Mouse (Mus musculus): ENCODE results near the gene Gprc5d. TPM values are rescaled to one million over a fixed set of nuclear protein-coding genes. Genes with fewer than 3 reads are reported as not detected.

The Gprc5d gene
- polyA plus RNA-seq, 1 experiment from 2014 or later: not detected

DNA sequence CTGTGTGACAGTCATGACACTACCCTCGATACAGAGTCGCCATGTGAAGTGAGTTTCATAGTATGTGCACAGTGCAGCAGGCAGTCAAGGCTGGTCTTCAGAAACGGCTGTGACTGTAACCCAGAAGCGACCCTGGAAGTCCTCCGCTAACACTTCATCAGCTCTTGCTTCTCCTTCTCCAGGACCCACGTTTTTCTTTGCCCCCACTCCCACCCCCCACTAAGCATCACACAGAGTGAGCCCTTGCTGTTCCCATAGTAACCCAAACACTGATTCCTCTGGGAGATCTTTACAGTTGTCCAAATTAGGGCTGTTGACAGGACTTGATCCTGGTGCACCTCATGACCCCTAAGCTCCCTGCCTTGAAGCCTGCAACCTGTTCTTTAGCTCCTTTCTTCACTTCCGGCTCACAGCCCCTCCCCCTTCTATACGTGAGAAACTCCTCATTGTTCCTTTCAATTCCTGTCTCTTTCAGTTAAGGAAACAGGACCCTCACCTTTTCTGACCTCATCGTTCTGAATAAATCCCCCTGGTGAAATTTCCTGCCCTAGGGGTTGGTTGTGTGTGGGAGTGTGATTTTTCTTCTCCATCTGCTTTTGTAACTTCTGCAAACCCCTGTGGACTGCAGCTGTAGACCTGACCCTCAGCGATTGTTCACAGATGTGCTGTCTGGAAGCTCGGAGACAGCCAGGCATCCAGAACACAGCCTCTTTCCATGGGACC, 18.5 kb upstream of the Gprc5d start:
- Histone ChIP-seq H3K4me1 (replicated peaks) (peaks cover 16% of the 10 kb centered on the region), H3K27me3 (replicated peaks) (no peaks in the 10 kb centered on the region), H3K9ac (no peak overlapping the region), H3K36me3 (no peaks in the 10 kb centered on the region), H3K27ac (ENCODE audit: poor library complexity, severe bottlenecking) (no peak overlapping the region), H3K9me3 (replicated peaks) (no peaks in the 10 kb centered on the region), H3K4me2 (peak overlapping the region; percentile 14; the same call in 1 of the 2 replicates), H3K4me3 (no peak overlapping the region)
- ATAC-seq (ENCODE audit: insufficient number of reproducible peaks, low FRiP score): peak; percentile 37; the same call in 1 of the 2 replicates
- WGBS: 25% methylated on average over 11 of the region's 11 CpGs

- no peak overlapping the region for H3K9ac ChIP-seq
- H3K27ac ChIP-seq (ENCODE audit: poor library complexity, severe bottlenecking): no peak overlapping the region
- 71% methylated on average over 4 of the region's 4 CpGs for WGBS
- ATAC-seq (ENCODE audit: insufficient number of reproducible peaks, low FRiP score): no peak
- no peaks in the 10 kb centered on the region for H3K27me3 ChIP-seq (replicated peaks)
- peaks cover 13% of the 10 kb centered on the region for H3K4me1 ChIP-seq (replicated peaks)
- H3K4me2 ChIP-seq: no peak overlapping the region
- no peaks in the 10 kb centered on the region for H3K9me3 ChIP-seq (replicated peaks)
- no peak overlapping the region for H3K4me3 ChIP-seq
- no peaks in the 10 kb centered on the region for H3K36me3 ChIP-seq
Observed at GRCm38 (mm10) chr6:135135735-135136134, 17.7 kb upstream of the Gprc5d start.

- Histone ChIP-seq H3K4me2 (no peak overlapping the region), H3K4me3 (no peak overlapping the region), H3K36me3 (no peaks in the 10 kb centered on the region), H3K9ac (no peak overlapping the region), H3K4me1 (replicated peaks) (peaks cover 13% of the 10 kb centered on the region), H3K27ac (ENCODE audit: poor library complexity, severe bottlenecking) (no peak overlapping the region), H3K9me3 (replicated peaks) (no peaks in the 10 kb centered on the region), H3K27me3 (replicated peaks) (no peaks in the 10 kb centered on the region)
- ATAC-seq (ENCODE audit: insufficient number of reproducible peaks, low FRiP score): no peak
- 93% methylated on average over 9 of the region's 9 CpGs for WGBS
Observed at GRCm38 (mm10) chr6:135133486-135133885, 15.4 kb upstream of the Gprc5d start.

DNA sequence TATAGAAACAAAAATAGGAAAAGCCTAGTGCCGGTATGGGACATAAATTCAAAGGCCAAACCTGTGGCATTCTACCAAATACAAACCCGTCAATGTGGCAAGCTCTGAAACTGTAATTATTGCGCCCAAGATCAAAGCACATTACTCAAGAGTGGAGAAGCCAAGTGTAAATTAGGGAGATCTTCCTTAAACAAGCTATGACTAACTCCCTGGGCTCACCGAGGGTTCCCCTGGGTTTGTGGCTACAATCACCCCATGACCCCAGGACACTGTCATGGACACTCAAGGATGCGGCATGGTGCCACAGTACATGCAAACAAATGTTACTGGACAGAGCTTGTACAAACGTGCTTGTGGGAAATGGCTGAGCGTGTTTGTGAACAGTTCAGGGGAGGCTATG, 15.0 kb upstream of the Gprc5d start:
- H3K27me3 ChIP-seq (replicated peaks): no peaks in the 10 kb centered on the region
- no peak overlapping the region for H3K27ac ChIP-seq (ENCODE audit: poor library complexity, severe bottlenecking)
- no peak overlapping the region for H3K4me2 ChIP-seq
- WGBS: 91% methylated on average over 7 of the region's 7 CpGs
- no peak overlapping the region for H3K4me3 ChIP-seq
- H3K9me3 ChIP-seq (replicated peaks): no peaks in the 10 kb centered on the region
- H3K4me1 ChIP-seq (replicated peaks): peaks cover 13% of the 10 kb centered on the region
- H3K36me3 ChIP-seq: no peaks in the 10 kb centered on the region
- no peak overlapping the region for H3K9ac ChIP-seq
- no peak for ATAC-seq (ENCODE audit: insufficient number of reproducible peaks, low FRiP score)

DNA sequence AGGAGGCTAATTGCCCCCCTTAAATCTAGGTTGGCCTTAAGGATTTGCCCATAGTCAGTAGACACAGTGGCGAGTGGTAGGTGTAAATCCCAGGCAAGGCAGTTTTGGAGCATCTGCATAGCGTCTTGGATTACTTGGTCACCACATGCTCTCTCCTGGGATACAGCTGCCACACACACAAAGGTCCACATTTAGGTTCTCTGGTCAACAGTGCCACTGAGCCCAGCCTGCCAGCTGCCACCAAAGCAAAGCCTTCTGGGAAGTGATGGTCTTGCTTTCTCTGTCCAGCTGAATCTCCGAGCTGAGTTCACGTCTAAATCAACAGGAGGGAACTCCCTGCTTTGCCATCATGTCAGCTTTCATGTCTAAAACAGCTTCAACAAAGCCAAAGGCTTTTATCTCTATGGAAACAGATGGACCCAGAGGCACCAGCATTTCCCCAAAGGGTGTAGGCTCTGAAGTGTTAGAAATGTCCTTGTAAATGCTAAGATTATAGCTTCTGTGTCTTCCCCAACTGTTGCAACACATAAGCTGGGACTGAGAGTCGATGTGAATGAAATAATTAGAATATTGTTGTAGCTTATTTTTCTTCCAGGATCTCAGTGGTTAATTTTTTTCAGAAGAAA, 6.8 kb upstream of the Gprc5d start:
- no peak overlapping the region for H3K27ac ChIP-seq (ENCODE audit: poor library complexity, severe bottlenecking)
- H3K36me3 ChIP-seq: no peaks in the 10 kb centered on the region
- WGBS: 56% methylated on average over 5 of the region's 5 CpGs
- no peak for ATAC-seq (ENCODE audit: insufficient number of reproducible peaks, low FRiP score)
- no peak overlapping the region for H3K4me3 ChIP-seq
- no peak overlapping the region for H3K4me2 ChIP-seq
- H3K4me1 ChIP-seq (replicated peaks): no peaks in the 10 kb centered on the region
- no peak overlapping the region for H3K9ac ChIP-seq
- H3K9me3 ChIP-seq (replicated peaks): no peaks in the 10 kb centered on the region
- H3K27me3 ChIP-seq (replicated peaks): no peaks in the 10 kb centered on the region

DNA sequence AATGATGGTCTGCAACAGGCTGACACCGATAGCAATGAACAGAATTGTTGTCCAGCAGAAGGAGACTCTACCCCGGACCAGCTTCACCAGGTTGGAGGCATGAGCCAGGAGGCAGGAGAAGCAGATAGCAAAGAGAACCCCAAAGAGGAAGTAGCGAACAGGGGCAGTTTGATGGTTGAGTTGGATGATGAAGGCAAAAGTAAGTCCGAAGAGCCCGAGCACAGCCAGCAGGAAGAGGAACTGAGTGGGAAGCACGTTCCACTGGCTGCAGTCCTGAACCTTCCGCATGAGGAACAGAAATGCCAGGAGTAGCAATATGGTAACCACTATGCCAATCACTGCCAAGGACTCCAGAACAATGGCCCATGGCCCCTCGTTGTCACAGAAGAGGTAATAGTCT, 1.6 kb downstream of the Gprc5d start:
- Histone ChIP-seq H3K27ac (ENCODE audit: poor library complexity, severe bottlenecking) (no peak overlapping the region), H3K9me3 (replicated peaks) (no peaks in the 10 kb centered on the region), H3K4me1 (replicated peaks) (no peaks in the 10 kb centered on the region), H3K4me2 (no peak overlapping the region), H3K27me3 (replicated peaks) (0 out of 2 replicates have a peak, but pooled peaks cover 4% of the 10 kb centered on the region), H3K36me3 (no peaks in the 10 kb centered on the region), H3K9ac (no peak overlapping the region), H3K4me3 (no peak overlapping the region)
- 91% methylated on average over 8 of the region's 8 CpGs for WGBS
- no peak for ATAC-seq (ENCODE audit: insufficient number of reproducible peaks, low FRiP score)

DNA sequence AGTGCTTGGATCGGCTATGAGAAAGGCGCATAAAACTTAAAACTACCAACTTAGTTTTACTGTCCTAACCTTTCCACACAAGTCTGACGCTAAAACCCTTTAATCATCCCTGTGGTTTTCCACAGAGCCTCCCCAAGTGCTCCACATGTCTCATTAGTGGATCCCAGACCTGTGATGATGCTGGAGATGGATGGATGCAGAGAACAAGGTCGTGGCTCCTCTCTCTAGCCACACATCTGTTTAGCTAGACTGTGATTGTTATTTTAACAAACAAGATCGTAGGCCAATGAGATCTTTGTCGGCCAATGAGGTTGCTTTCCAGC, 5.0 kb downstream of the Gprc5d start:
- Histone ChIP-seq H3K36me3 (no peaks in the 10 kb centered on the region), H3K4me1 (replicated peaks) (no peaks in the 10 kb centered on the region), H3K27ac (ENCODE audit: poor library complexity, severe bottlenecking) (no peak overlapping the region), H3K4me3 (no peak overlapping the region), H3K9ac (no peak overlapping the region), H3K4me2 (no peak overlapping the region), H3K27me3 (replicated peaks) (0 out of 2 replicates have a peak, but pooled peaks cover 4% of the 10 kb centered on the region), H3K9me3 (replicated peaks) (no peaks in the 10 kb centered on the region)
- ATAC-seq (ENCODE audit: insufficient number of reproducible peaks, low FRiP score): no peak
- WGBS: 26% methylated on average over 6 of the region's 6 CpGs

DNA sequence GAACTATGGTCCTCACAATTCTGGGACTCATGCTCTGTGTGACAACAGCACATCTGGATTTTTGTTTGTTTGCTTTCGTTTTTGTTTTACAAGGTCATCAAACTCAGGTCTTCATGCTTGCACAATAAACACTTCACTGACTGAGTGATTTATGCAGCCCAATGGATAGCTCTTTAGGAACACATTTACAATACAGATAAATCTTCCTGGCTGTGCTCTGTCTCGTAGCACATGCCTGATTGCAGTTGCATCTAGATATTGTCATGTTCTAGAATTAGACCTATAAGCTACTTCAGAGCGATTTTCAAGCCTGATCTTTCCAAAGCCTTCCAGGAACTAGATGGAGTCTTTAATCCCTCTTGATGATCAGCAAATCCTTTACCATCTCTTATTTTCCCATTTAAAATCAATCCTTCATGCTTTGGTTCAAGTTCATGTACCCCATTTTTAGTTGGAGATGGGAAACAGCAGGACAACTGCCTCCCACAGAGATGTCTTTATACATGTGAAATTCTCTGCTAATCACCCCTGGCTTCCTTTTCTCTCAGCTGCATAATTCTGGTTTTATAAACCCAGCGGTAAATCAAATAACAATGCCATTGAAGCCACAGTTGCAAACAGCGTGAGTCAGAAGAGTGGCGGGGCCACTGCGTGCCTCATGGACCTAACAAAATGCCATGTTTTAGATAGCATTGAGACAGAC, 5.5 kb downstream of the Gprc5d start:
- no peak for ATAC-seq (ENCODE audit: insufficient number of reproducible peaks, low FRiP score)
- Histone ChIP-seq H3K27me3 (replicated peaks) (0 out of 2 replicates have a peak, but pooled peaks cover 4% of the 10 kb centered on the region), H3K9ac (no peak overlapping the region), H3K9me3 (replicated peaks) (no peaks in the 10 kb centered on the region), H3K36me3 (no peaks in the 10 kb centered on the region), H3K4me1 (replicated peaks) (no peaks in the 10 kb centered on the region), H3K4me2 (no peak overlapping the region), H3K27ac (ENCODE audit: poor library complexity, severe bottlenecking) (no peak overlapping the region), H3K4me3 (no peak overlapping the region)
- WGBS: 35% methylated on average over 7 of the region's 7 CpGs

DNA sequence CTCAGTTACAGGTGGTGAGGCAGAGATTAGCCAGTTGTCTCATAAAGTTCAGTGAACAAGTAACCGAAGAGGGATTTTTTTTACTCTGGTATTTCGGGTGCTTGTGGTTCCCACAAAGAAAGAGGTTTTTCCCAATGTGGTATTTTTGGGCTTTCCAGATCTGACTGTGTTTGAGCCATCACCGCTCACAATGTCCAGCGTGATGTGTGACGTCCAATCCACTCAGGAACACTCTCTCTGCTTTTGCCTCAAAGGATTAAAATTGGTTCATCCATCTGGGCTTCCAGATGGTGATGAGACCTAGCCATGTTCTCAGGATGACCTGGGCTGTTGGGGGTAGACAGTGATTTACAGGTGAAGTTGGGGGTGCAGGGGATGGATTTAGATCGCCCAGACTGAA, 11.1 kb downstream of the Gprc5d start:
- ATAC-seq (ENCODE audit: insufficient number of reproducible peaks, low FRiP score): no peak

GRCm38 (mm10) chr6:135102736-135103303, 15.3 kb downstream of the Gprc5d start:
- Histone ChIP-seq H3K4me3 (no peak overlapping the region), H3K9me3 (replicated peaks) (no peaks in the 10 kb centered on the region)
- 68% methylated on average over 5 of the region's 5 CpGs for WGBS

More for the DNA sequence above, 11.1 kb downstream of the Gprc5d start:
- Histone ChIP-seq H3K4me1 (replicated peaks) (no peaks in the 10 kb centered on the region), H3K4me2 (no peak overlapping the region), H3K4me3 (no peak overlapping the region), H3K27me3 (replicated peaks) (0 out of 2 replicates have a peak, but pooled peaks cover 6% of the 10 kb centered on the region), H3K9ac (no peak overlapping the region), H3K9me3 (replicated peaks) (no peaks in the 10 kb centered on the region), H3K27ac (ENCODE audit: poor library complexity, severe bottlenecking) (no peak overlapping the region), H3K36me3 (no peaks in the 10 kb centered on the region)
- 85% methylated on average over 6 of the region's 6 CpGs for WGBS

More at GRCm38 (mm10) chr6:135102736-135103303, 15.3 kb downstream of the Gprc5d start:
- H3K27ac ChIP-seq (ENCODE audit: poor library complexity, severe bottlenecking): no peak overlapping the region
- no peak overlapping the region for H3K4me2 ChIP-seq
- H3K36me3 ChIP-seq: no peaks in the 10 kb centered on the region
- ATAC-seq (ENCODE audit: insufficient number of reproducible peaks, low FRiP score): no peak
- no peaks in the 10 kb centered on the region for H3K4me1 ChIP-seq (replicated peaks)
- H3K27me3 ChIP-seq (replicated peaks): 0 out of 2 replicates have a peak, but pooled peaks cover 4% of the 10 kb centered on the region
- H3K9ac ChIP-seq: no peak overlapping the region
